8 mouse cellular contexts compared by ENCODE assay signal in the genomic region with DNA sequence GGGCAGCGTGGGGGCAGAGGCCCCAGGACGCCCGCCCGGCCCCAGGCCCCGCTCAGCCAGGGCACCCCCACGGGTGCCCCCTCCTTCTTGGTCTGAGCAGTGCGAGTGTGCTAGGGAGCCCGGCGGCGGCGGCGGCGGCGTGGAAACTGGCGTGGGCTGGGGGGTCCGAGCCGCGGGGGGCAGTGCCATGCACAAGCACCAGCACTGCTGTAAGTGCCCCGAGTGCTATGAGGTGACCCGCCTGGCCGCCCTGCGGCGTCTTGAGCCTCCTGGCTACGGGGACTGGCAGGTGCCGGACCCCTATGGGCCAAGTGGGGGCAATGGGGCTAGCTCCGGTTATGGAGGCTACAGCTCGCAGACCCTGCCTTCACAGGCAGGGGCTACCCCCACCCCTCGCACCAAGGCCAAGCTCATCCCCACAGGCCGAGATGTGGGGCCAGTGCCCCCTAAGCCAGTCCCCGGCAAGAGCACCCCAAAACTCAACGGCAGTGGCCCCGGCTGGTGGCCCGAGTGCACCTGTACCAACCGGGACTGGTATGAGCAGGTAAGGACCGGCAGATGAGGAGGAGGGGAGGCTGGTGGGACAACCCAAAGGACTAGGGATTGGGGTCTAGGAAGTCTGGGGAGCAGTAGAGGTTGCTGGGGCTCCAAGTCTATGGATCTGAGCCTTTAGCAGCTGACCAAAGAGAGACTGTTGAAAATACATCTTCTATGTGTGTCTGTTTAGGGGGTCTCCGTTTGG. TPM values are rescaled to one million over a fixed set of nuclear protein-coding genes. Genes with fewer than 3 reads are reported as not detected.
A peak's percentile ranks its signal among the peaks of the same experiment; 100 is the strongest.
DNase-seq lines count a peak whose midpoint lies in the region; ATAC-seq and TF ChIP-seq lines count a peak whose summit lies in the region.

No protein-coding gene starts in this region.

- H3K4me1 ChIP-seq in hindbrain, embryonic 13.5 days (replicated peaks), result peaks cover 14% of the 10 kb centered on the region
- H3K4me1 ChIP-seq in midbrain, embryonic 16.5 days (ENCODE audit: control insufficient read depth, insufficient read depth, low read length), result peaks cover 5% of the 10 kb centered on the region

- H3K9me3 ChIP-seq in hindbrain, embryonic 13.5 days, result no peaks in the 10 kb centered on the region
- H3K9me3 ChIP-seq in midbrain, embryonic 16.5 days (replicated peaks; ENCODE audit: control insufficient read depth, low read length, poor library complexity, severe bottlenecking), result no peaks in the 10 kb centered on the region

- peak overlapping the region; percentile 69 for H3K4me3 ChIP-seq in layer of hippocampus, adult 2 months
- peak overlapping the region; percentile 67 for H3K4me3 ChIP-seq in hindbrain, embryonic 13.5 days
- H3K4me3 ChIP-seq in midbrain, embryonic 16.5 days (ENCODE audit: low read depth, low read length), result peak overlapping the region; percentile 70

- peak overlapping the region; percentile 93 for H3K27ac ChIP-seq in layer of hippocampus, adult 2 months
- peak overlapping the region; percentile 91 for H3K27ac ChIP-seq in hindbrain, embryonic 13.5 days
- H3K27ac ChIP-seq in midbrain, embryonic 16.5 days (ENCODE audit: low read length), result peak overlapping the region; percentile 82

- peak overlapping the region; percentile 89 for H3K9ac ChIP-seq in hindbrain, embryonic 13.5 days
- peak overlapping the region; percentile 89 for H3K9ac ChIP-seq in midbrain, embryonic 16.5 days (ENCODE audit: low read depth, low read length)

- peak overlapping the region; percentile 59 for H3K4me2 ChIP-seq in hindbrain, embryonic 13.5 days
- H3K4me2 ChIP-seq in midbrain, embryonic 16.5 days (ENCODE audit: low read length), result peak overlapping the region; percentile 71

- WGBS in hindbrain, embryonic 13.5 days, result 30% methylated on average over 24 of the region's 36 CpGs
- WGBS in midbrain, embryonic 16.5 days, result 20% methylated on average over 27 of the region's 36 CpGs

- no peaks in the 10 kb centered on the region for H3K27me3 ChIP-seq in hindbrain, embryonic 13.5 days
- no peaks in the 10 kb centered on the region for H3K27me3 ChIP-seq in midbrain, embryonic 16.5 days (ENCODE audit: control insufficient read depth, insufficient read depth, low read depth, low read length)

- ATAC-seq in hindbrain, embryonic 13.5 days (ENCODE audit: low FRiP score), result peak; percentile 63
- peak; percentile 72 for ATAC-seq in midbrain, embryonic 16.5 days

- DNase-seq in layer of hippocampus, adult 2 months (ENCODE audit: low spot score in 2 of 2), result no peak
- no peak for DNase-seq in layer of hippocampus, adult 9-10 months (ENCODE audit: low spot score)
- peak; percentile 16 to 35 for DNase-seq in cerebellum, postnatal 36 days
- DNase-seq in T-cell, adult 2 months (ENCODE audit: low spot score), result no peak
- DNase-seq in gastrocnemius, postnatal 25 days, result no peak
- DNase-seq in adrenal gland, postnatal 36 days, result no peak

- no peaks in the 10 kb centered on the region; the same call in 1 of the 2 replicates for H3K36me3 ChIP-seq in hindbrain, embryonic 13.5 days
- no peaks in the 10 kb centered on the region for H3K36me3 ChIP-seq in midbrain, embryonic 16.5 days (ENCODE audit: control insufficient read depth, insufficient read depth, low read length)

- TF ChIP-seq CTCF in layer of hippocampus, adult 2 months (conservative IDR thresholded peaks at IDR 0.05), result 0 out of 2 replicates have a peak, but pooled peaks have one; percentile 4

RNA-seq across cellular contexts. Expression of a gene that starts 0.5 kb away (rescaled TPM):
- total RNA-seq in layer of hippocampus, adult 2 months (2021), result 100 to 1,000 TPM; 156 to 163 TPM
- 8.6 and 9.6 TPM in 2 replicates for polyA plus RNA-seq in hindbrain, embryonic 13.5 days (2015; fragmentation: Nextera tagmentation; extraction: Ambion mirVana)
- polyA plus RNA-seq in midbrain, embryonic 16.5 days (2015; fragmentation: Nextera tagmentation; extraction: Ambion mirVana), result 8.0 and 10.5 TPM in 2 replicates
- 1 to 10 TPM; 1.1 TPM for total RNA-seq in gastrocnemius, postnatal 25 days (2021)
- total RNA-seq in adrenal gland, postnatal 36 days (2021), result 10 to 100 TPM; 39.1 to 43.5 TPM

RNA-seq across cellular contexts. Expression of a gene that starts 38.4 kb away (rescaled TPM):
- 10 to 100 TPM; 10.1 to 18.6 TPM for total RNA-seq in layer of hippocampus, adult 2 months (2021)
- 31.3 and 32.8 TPM in 2 replicates for polyA plus RNA-seq in hindbrain, embryonic 13.5 days (2015; fragmentation: Nextera tagmentation; extraction: Ambion mirVana)
- 41.6 and 54.6 TPM in 2 replicates for polyA plus RNA-seq in midbrain, embryonic 16.5 days (2015; fragmentation: Nextera tagmentation; extraction: Ambion mirVana)
- not detected for total RNA-seq in gastrocnemius, postnatal 25 days (2021)
- total RNA-seq in adrenal gland, postnatal 36 days (2021), result under 1 TPM; 0.23 TPM

Comparison
In these comparisons a context has a peak if more than half of its experiments do, and no peak if none do; other contexts are left out.
1. DNase-seq: peak in cerebellum, postnatal 36 days (2 of 2); none in layer of hippocampus, adult 2 months (0 of 2), layer of hippocampus, adult 9-10 months (single experiment), T-cell, adult 2 months (single experiment), gastrocnemius, postnatal 25 days (single experiment) and adrenal gland, postnatal 36 days (0 of 2).
2. RNA of a gene that starts 0.5 kb away (total RNA-seq): 156 to 163 TPM in layer of hippocampus, adult 2 months and 39.1 to 43.5 TPM in adrenal gland, postnatal 36 days; 1.1 TPM in gastrocnemius, postnatal 25 days; every median in the first group is over 10 times any median in the second.
3. RNA of a gene that starts 38.4 kb away (total RNA-seq): 10.1 to 18.6 TPM in layer of hippocampus, adult 2 months; 0.23 TPM in adrenal gland, postnatal 36 days and not detected in gastrocnemius, postnatal 25 days; every median in the first group is over 4 times any median in the second.
4. Peak in every context shown above with its lines, with median percentiles within 50 percentile points of each other: H3K27ac ChIP-seq and H3K4me3 ChIP-seq.